Mouse (Mus musculus): ENCODE data around the gene Camk2n1. TPM values are rescaled to one million over a fixed set of nuclear protein-coding genes. Genes with fewer than 3 reads are reported as not detected.

The Camk2n1 gene
- polyA plus RNA-seq, 1 experiment from 2014 or later: 6.4 TPM

- Histone ChIP-seq H3K9me3 (ENCODE audit: control insufficient read depth, low read length) (no peaks in the 10 kb centered on the region), H3K4me3 (ENCODE audit: low read depth, low read length) (no peak overlapping the region), H3K9ac (ENCODE audit: low read depth, low read length) (no peak overlapping the region), H3K27ac (ENCODE audit: low read depth, low read length) (no peak overlapping the region), H3K36me3 (ENCODE audit: control insufficient read depth, insufficient read depth, low read length) (no peaks in the 10 kb centered on the region), H3K4me2 (replicated peaks; ENCODE audit: low read depth, low read length) (no peak overlapping the region), H3K4me1 (replicated peaks; ENCODE audit: control insufficient read depth, insufficient read depth, low read length) (peaks cover 6% of the 10 kb centered on the region; the same call in 1 of the 2 replicates), H3K27me3 (ENCODE audit: control insufficient read depth, insufficient read depth, low read length) (peaks cover 5% of the 10 kb centered on the region; the same call in 1 of the 2 replicates)
- ATAC-seq (ENCODE audit: low FRiP score) (no peak), DNase-seq (ENCODE audit: low spot score) (no peak)
- WGBS: 88% methylated on average over 5 of the region's 5 CpGs
These were observed 13.3 kb downstream of the Camk2n1 start for GRCm38 (mm10) chr4:138467451-138467850.

- H3K9me3 ChIP-seq (ENCODE audit: control insufficient read depth, low read length): no peaks in the 10 kb centered on the region
- no peak for DNase-seq (ENCODE audit: low spot score)
- no peak overlapping the region for H3K9ac ChIP-seq (ENCODE audit: low read depth, low read length)
- WGBS: 9% methylated on average over 7 of the region's 7 CpGs
- peaks cover 5% of the 10 kb centered on the region; the same call in 1 of the 2 replicates for H3K27me3 ChIP-seq (ENCODE audit: control insufficient read depth, insufficient read depth, low read length)
- no peak overlapping the region for H3K4me2 ChIP-seq (replicated peaks; ENCODE audit: low read depth, low read length)
- peaks cover 6% of the 10 kb centered on the region; the same call in 1 of the 2 replicates for H3K4me1 ChIP-seq (replicated peaks; ENCODE audit: control insufficient read depth, insufficient read depth, low read length)
- ATAC-seq (ENCODE audit: low FRiP score): no peak
- no peak overlapping the region for H3K27ac ChIP-seq (ENCODE audit: low read depth, low read length)
- H3K36me3 ChIP-seq (ENCODE audit: control insufficient read depth, insufficient read depth, low read length): no peaks in the 10 kb centered on the region
- H3K4me3 ChIP-seq (ENCODE audit: low read depth, low read length): no peak overlapping the region
These were observed 15.0 kb downstream of the Camk2n1 start for GRCm38 (mm10) chr4:138469080-138469479.

DNA sequence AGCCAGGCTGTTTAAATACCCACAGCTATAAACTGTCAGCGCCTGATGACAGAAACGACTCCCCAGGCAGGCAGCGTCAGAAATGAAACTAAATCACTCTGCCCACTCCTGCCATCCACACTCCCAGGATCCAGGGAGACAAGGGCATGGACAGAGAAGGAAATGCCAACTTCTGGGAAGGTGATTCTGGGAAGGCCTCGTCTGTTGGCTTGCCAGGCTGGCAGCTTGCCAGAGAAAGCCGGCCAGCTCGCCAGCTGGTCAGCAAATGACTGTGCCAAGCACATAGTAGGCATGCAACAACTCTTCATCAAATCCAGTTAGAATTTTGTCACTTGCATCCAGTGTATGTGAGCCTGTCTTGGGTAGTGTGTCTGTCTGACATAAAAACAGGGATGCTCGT, 17.1 kb downstream of the Camk2n1 start:
- no peaks in the 10 kb centered on the region for H3K4me1 ChIP-seq (replicated peaks; ENCODE audit: control insufficient read depth, insufficient read depth, low read length)
- no peak for ATAC-seq (ENCODE audit: low FRiP score)
- H3K9me3 ChIP-seq (ENCODE audit: control insufficient read depth, low read length): no peaks in the 10 kb centered on the region
- no peak overlapping the region for H3K4me3 ChIP-seq (ENCODE audit: low read depth, low read length)
- no peaks in the 10 kb centered on the region; the same call in 1 of the 2 replicates for H3K27me3 ChIP-seq (ENCODE audit: control insufficient read depth, insufficient read depth, low read length)
- DNase-seq (ENCODE audit: low spot score): no peak
- H3K9ac ChIP-seq (ENCODE audit: low read depth, low read length): no peak overlapping the region
- 83% methylated on average over 7 of the region's 7 CpGs for WGBS
- no peak overlapping the region for H3K27ac ChIP-seq (ENCODE audit: low read depth, low read length)
- H3K36me3 ChIP-seq (ENCODE audit: control insufficient read depth, insufficient read depth, low read length): no peaks in the 10 kb centered on the region
- H3K4me2 ChIP-seq (replicated peaks; ENCODE audit: low read depth, low read length): no peak overlapping the region

DNA sequence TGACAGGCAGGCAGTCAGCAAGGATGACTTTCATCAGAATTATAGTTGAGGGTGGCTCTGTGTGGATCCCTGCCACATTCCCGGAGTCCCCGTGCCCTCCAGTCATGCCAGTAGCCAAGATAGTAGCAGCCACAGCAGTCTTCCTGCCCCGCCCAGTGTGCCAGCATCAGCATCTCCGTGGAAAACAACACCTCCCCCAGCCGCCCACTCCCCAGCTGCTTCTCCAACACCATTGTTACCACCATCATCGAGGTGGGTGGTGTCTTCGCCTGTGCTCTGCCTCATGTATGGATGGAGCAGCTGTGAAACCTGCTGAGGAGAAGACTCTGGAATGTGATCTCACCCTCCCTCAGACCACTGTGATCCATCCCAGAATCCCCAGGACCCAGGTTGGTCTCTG, 25.5 kb downstream of the Camk2n1 start:
- Histone ChIP-seq H3K36me3 (ENCODE audit: control insufficient read depth, insufficient read depth, low read length) (no peaks in the 10 kb centered on the region), H3K9me3 (ENCODE audit: control insufficient read depth, low read length) (no peaks in the 10 kb centered on the region), H3K27ac (ENCODE audit: low read depth, low read length) (no peak overlapping the region), H3K4me1 (replicated peaks; ENCODE audit: control insufficient read depth, insufficient read depth, low read length) (no peaks in the 10 kb centered on the region), H3K4me2 (replicated peaks; ENCODE audit: low read depth, low read length) (no peak overlapping the region), H3K9ac (ENCODE audit: low read depth, low read length) (no peak overlapping the region), H3K27me3 (ENCODE audit: control insufficient read depth, insufficient read depth, low read length) (no peaks in the 10 kb centered on the region), H3K4me3 (ENCODE audit: low read depth, low read length) (no peak overlapping the region)
- WGBS: 81% methylated on average over 7 of the region's 7 CpGs
- ATAC-seq (ENCODE audit: low FRiP score) (no peak), DNase-seq (ENCODE audit: low spot score) (no peak)

DNA sequence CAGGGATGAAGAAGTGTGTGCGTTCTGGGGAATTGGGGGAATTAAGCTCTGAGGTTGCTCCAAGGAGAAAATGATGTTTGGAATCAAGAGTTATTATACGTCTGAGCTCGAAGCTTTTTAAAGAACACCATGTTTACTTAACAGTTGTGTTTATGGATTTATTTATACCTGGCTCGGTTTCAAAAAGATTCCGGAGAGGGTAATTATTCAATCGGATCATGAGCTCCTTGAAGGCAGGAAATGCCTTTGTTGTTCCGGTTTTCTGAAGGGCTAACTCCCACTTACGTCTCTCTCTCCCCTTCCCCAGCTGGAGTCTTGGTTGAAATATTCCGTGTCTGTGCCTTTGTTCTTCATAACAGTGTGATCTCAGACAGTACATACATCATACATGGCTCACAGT, 26.8 kb downstream of the Camk2n1 start:
- no peak overlapping the region for H3K4me2 ChIP-seq (replicated peaks; ENCODE audit: low read depth, low read length)
- H3K4me3 ChIP-seq (ENCODE audit: low read depth, low read length): no peak overlapping the region
- no peaks in the 10 kb centered on the region for H3K36me3 ChIP-seq (ENCODE audit: control insufficient read depth, insufficient read depth, low read length)
- ATAC-seq (ENCODE audit: low FRiP score) (no peak), DNase-seq (ENCODE audit: low spot score) (no peak)
- H3K9me3 ChIP-seq (ENCODE audit: control insufficient read depth, low read length): no peaks in the 10 kb centered on the region
- 66% methylated on average over 9 of the region's 9 CpGs for WGBS
- no peak overlapping the region for H3K27ac ChIP-seq (ENCODE audit: low read depth, low read length)
- no peak overlapping the region for H3K9ac ChIP-seq (ENCODE audit: low read depth, low read length)
- no peaks in the 10 kb centered on the region for H3K4me1 ChIP-seq (replicated peaks; ENCODE audit: control insufficient read depth, insufficient read depth, low read length)
- no peaks in the 10 kb centered on the region for H3K27me3 ChIP-seq (ENCODE audit: control insufficient read depth, insufficient read depth, low read length)

- no peak for ATAC-seq (ENCODE audit: low FRiP score)
These were observed 28.6 kb downstream of the Camk2n1 start for GRCm38 (mm10) chr4:138482721-138483120.

DNA sequence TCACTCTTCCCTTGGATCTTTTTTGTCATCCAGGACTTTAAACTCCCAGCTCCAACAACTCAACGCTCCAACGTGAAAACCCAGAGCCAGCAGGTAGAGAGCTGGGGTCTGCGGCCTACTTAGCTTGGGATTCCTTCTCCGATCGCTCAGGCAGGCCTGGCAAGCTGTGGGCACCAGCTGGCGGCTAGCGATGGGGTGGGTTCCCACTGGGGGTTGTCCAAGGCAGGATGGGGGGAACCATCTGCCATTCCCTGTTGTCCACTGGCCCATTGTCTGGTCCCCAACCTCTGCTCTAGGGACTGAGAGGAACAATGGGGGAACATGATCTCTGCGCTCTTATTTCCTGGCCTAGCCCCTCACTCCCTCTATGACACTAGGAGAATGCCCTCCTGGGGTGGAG, 34.1 kb downstream of the Camk2n1 start:
- H3K4me3 ChIP-seq (ENCODE audit: low read depth, low read length): no peak overlapping the region
- H3K9ac ChIP-seq (ENCODE audit: low read depth, low read length): no peak overlapping the region
- H3K36me3 ChIP-seq (ENCODE audit: control insufficient read depth, insufficient read depth, low read length): no peaks in the 10 kb centered on the region
- H3K27me3 ChIP-seq (ENCODE audit: control insufficient read depth, insufficient read depth, low read length): no peaks in the 10 kb centered on the region
- DNase-seq (ENCODE audit: low spot score) (no peak), ATAC-seq (ENCODE audit: low FRiP score) (peak; percentile 17; the same call in 1 of the 2 replicates)
- 27% methylated on average over 8 of the region's 8 CpGs for WGBS
- no peak overlapping the region for H3K4me2 ChIP-seq (replicated peaks; ENCODE audit: low read depth, low read length)
- no peaks in the 10 kb centered on the region for H3K9me3 ChIP-seq (ENCODE audit: control insufficient read depth, low read length)
- 0 out of 2 replicates have a peak overlapping the region, but pooled peaks have one; percentile 25 for H3K27ac ChIP-seq (ENCODE audit: low read depth, low read length)
- peaks cover 9% of the 10 kb centered on the region for H3K4me1 ChIP-seq (replicated peaks; ENCODE audit: control insufficient read depth, insufficient read depth, low read length)

More at GRCm38 (mm10) chr4:138482721-138483120, 28.6 kb downstream of the Camk2n1 start:
- no peak overlapping the region for H3K27ac ChIP-seq (ENCODE audit: low read depth, low read length)
- H3K4me2 ChIP-seq (replicated peaks; ENCODE audit: low read depth, low read length): no peak overlapping the region
- no peaks in the 10 kb centered on the region for H3K36me3 ChIP-seq (ENCODE audit: control insufficient read depth, insufficient read depth, low read length)
- H3K4me1 ChIP-seq (replicated peaks; ENCODE audit: control insufficient read depth, insufficient read depth, low read length): no peaks in the 10 kb centered on the region
- H3K27me3 ChIP-seq (ENCODE audit: control insufficient read depth, insufficient read depth, low read length): no peaks in the 10 kb centered on the region
- WGBS: 77% methylated on average over 8 of the region's 8 CpGs
- no peak for DNase-seq (ENCODE audit: low spot score)
- no peak overlapping the region for H3K4me3 ChIP-seq (ENCODE audit: low read depth, low read length)
- H3K9me3 ChIP-seq (ENCODE audit: control insufficient read depth, low read length): no peaks in the 10 kb centered on the region
- no peak overlapping the region for H3K9ac ChIP-seq (ENCODE audit: low read depth, low read length)

DNA sequence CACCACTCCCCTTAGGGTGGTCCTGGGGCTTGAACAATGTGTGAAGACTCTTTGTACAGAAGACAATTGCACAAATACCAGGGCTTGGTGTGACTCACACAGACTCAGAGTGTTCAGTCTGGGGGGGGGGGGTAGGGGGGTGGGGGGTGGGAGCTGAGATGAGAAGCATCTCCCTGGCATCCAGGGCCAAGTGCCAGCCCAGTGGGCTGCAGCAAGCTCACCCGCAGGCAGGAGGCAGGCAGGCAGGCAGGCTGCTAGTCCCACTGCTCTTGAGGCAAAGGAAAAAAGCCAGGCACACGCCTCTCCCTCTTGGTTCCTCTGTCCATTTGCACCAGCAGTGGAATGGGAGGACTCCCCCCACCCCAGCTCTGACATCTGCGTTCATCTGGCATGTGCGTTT, 37.0 kb downstream of the Camk2n1 start:
- no peaks in the 10 kb centered on the region for H3K27me3 ChIP-seq (ENCODE audit: control insufficient read depth, insufficient read depth, low read length)
- H3K4me3 ChIP-seq (ENCODE audit: low read depth, low read length): no peak overlapping the region
- no peak overlapping the region for H3K27ac ChIP-seq (ENCODE audit: low read depth, low read length)
- no peak overlapping the region for H3K4me2 ChIP-seq (replicated peaks; ENCODE audit: low read depth, low read length)
- DNase-seq (ENCODE audit: low spot score): no peak
- no peak for ATAC-seq (ENCODE audit: low FRiP score)
- peaks cover 20% of the 10 kb centered on the region for H3K4me1 ChIP-seq (replicated peaks; ENCODE audit: control insufficient read depth, insufficient read depth, low read length)
- no peaks in the 10 kb centered on the region for H3K36me3 ChIP-seq (ENCODE audit: control insufficient read depth, insufficient read depth, low read length)
- no peaks in the 10 kb centered on the region for H3K9me3 ChIP-seq (ENCODE audit: control insufficient read depth, low read length)
- WGBS: 81% methylated on average over 4 of the region's 4 CpGs
- H3K9ac ChIP-seq (ENCODE audit: low read depth, low read length): no peak overlapping the region

- no peaks in the 10 kb centered on the region for H3K27me3 ChIP-seq (ENCODE audit: control insufficient read depth, insufficient read depth, low read length)
- H3K4me3 ChIP-seq (ENCODE audit: low read depth, low read length): no peak overlapping the region
- no peak overlapping the region for H3K9ac ChIP-seq (ENCODE audit: low read depth, low read length)
- H3K36me3 ChIP-seq (ENCODE audit: control insufficient read depth, insufficient read depth, low read length): no peaks in the 10 kb centered on the region
- WGBS: 50% methylated on average over 4 of the region's 5 CpGs
- H3K27ac ChIP-seq (ENCODE audit: low read depth, low read length): no peak overlapping the region
- DNase-seq (ENCODE audit: low spot score) (no peak), ATAC-seq (ENCODE audit: low FRiP score) (no peak)
- H3K9me3 ChIP-seq (ENCODE audit: control insufficient read depth, low read length): no peaks in the 10 kb centered on the region
- peaks cover 19% of the 10 kb centered on the region for H3K4me1 ChIP-seq (replicated peaks; ENCODE audit: control insufficient read depth, insufficient read depth, low read length)
- no peak overlapping the region for H3K4me2 ChIP-seq (replicated peaks; ENCODE audit: low read depth, low read length)
These were observed 39.3 kb downstream of the Camk2n1 start for GRCm38 (mm10) chr4:138493161-138494001.
